Mouse (Mus musculus) midbrain, embryonic 15.5 days (tissue): ENCODE results near the gene Adcy2. TPM values are rescaled to one million over a fixed set of nuclear protein-coding genes. Genes with fewer than 3 reads are reported as not detected.

ENCODE experiments used
- ATAC-seq: fragments of 200-750 bp; cut with Nextera tagmentation; replicated peaks from 2 replicates; pipeline ENCODE4 v1.8.0; 2017; ENCODE audit warnings: moderate TSS enrichment
- H3K27ac ChIP-seq: fragments of 300-500 bp; sonication (generic); 2 replicates; pipeline ENCODE4 v1.5.1; 2015; ENCODE audit warnings: mild to moderate bottlenecking, inconsistent platforms
- H3K27me3 ChIP-seq: fragments of 300-500 bp; sonication (generic); replicated peaks from 2 replicates; pipeline ENCODE4 v1.6.1; 2015; ENCODE audit warnings: inconsistent platforms
- H3K36me3 ChIP-seq: fragments of 300-500 bp; sonication (generic); replicated peaks from 2 replicates; pipeline ENCODE4 v1.6.1; 2015; ENCODE audit warnings: inconsistent platforms
- H3K4me1 ChIP-seq: fragments of 300-500 bp; sonication (generic); 2 replicates; pipeline ENCODE4 v1.6.1; 2015; ENCODE audit warnings: inconsistent platforms
- H3K4me2 ChIP-seq: fragments of 300-500 bp; sonication (generic); 2 replicates; pipeline ENCODE4 v1.6.1; 2015; ENCODE audit warnings: inconsistent platforms, mild to moderate bottlenecking, moderate library complexity
- H3K4me3 ChIP-seq: fragments of 300-500 bp; sonication (generic); 2 replicates; pipeline ENCODE4 v1.5.1; 2015; ENCODE audit warnings: mild to moderate bottlenecking, inconsistent platforms
- H3K9ac ChIP-seq: fragments of 300-500 bp; sonication (generic); 2 replicates; pipeline ENCODE4 v1.6.1; 2015; ENCODE audit warnings: mild to moderate bottlenecking, inconsistent platforms
- H3K9me3 ChIP-seq: fragments of 300-500 bp; sonication (generic); 2 replicates; pipeline ENCODE4 v1.6.1; 2016; ENCODE audit warnings: inconsistent platforms
- WGBS: fragments of 180-500 bp; shearing (Covaris S2); methylation state at CpG from one replicate; pipeline ENCODE4 v1.1.7; 2015; ENCODE audit warnings: mixed read lengths; 5-methylcytosine and 5-hydroxymethylcytosine counted together
- polyA plus RNA-seq: library from polyadenylated mRNA; unstranded; fragments of >200 nt; fragmentation: Nextera tagmentation; extraction: Ambion mirVana; gene quantifications from 2 replicates; pipeline ENCODE4 v1.2.1, GENCODE M21; 2015

Gene Adcy2
- polyA plus RNA-seq, 1 experiment from 2014 or later = 9.0 TPM

GRCm38 (mm10) chr13:68793286-68793685 is 206.1 kb downstream of the Adcy2 start:
- Histone ChIP-seq H3K4me3 (no peak overlapping the region), H3K9ac (no peak overlapping the region), H3K36me3 (no peaks in the 10 kb centered on the region), H3K9me3 (no peaks in the 10 kb centered on the region), H3K4me1 (no peaks in the 10 kb centered on the region), H3K27me3 (no peaks in the 10 kb centered on the region), H3K27ac (no peak overlapping the region), H3K4me2 (no peak overlapping the region)
- no peak for ATAC-seq

DNA sequence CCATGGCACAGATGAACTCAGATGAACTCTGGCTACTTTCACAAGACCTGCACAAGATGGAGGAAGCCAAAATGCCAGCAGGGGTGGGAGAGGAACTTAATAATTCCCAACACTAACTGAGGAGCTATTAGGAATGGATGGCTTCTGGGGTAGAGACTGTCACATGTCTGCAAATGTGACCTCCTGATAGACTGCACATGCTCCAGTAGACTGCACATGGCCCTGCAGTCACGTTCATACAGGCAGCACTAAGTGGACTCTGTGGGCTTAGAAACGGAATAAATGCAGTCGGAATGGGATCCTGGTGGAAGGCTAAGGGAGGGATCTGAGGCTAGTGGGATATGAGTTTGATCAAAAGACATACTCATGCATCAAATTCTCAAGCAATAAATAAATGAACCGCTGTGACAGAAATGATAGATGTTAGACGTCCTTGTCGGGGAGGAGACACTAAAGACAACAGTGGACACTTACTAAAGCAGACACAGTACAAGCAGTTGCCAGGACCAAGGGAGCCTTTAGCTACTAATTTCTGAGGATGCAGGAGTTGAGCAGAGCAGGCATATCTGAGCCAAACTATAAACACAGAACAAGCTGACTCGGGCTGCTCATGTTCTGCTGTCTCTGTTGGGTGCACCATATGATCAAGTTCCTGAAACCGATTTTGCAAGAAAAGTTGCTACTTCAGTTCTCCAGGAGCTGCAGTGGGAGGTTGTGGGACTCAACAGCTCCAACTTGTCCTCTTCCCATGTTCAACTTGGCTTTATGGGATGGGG is 211.9 kb downstream of the Adcy2 start:
- Histone ChIP-seq H3K9me3 (no peaks in the 10 kb centered on the region), H3K27ac (no peak overlapping the region), H3K9ac (no peak overlapping the region), H3K4me3 (no peak overlapping the region), H3K27me3 (no peaks in the 10 kb centered on the region), H3K4me1 (no peaks in the 10 kb centered on the region), H3K4me2 (no peak overlapping the region), H3K36me3 (no peaks in the 10 kb centered on the region)
- ATAC-seq = no peak
- 90% methylated on average over 8 of the region's 8 CpGs for WGBS

DNA sequence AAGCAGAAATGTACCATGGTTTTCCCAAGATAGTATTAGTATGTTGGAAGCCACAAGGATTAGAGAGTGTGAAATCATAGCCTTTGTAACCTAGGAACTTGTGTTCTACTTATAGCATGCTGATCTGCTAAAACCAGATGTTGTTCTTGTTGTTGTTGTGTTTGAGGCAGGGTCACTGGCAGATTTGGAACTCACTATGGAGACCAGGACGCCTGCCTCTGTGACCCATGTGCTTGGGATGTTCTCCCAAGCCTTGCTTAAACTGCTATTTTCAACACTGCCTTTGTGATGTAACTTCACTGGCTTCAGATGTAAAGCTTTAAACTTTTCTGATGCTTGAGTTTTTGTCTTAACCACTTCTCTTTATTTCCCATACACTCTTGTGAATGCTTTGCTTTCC is 216.2 kb downstream of the Adcy2 start:
- no peaks in the 10 kb centered on the region for H3K4me1 ChIP-seq
- H3K36me3 ChIP-seq = no peaks in the 10 kb centered on the region
- 48% methylated on average over 1 of the region's 1 CpGs for WGBS
- H3K4me3 ChIP-seq = no peak overlapping the region
- H3K27me3 ChIP-seq = no peaks in the 10 kb centered on the region
- H3K27ac ChIP-seq = no peak overlapping the region
- H3K9me3 ChIP-seq = no peaks in the 10 kb centered on the region
- H3K9ac ChIP-seq = no peak overlapping the region
- H3K4me2 ChIP-seq = no peak overlapping the region
- ATAC-seq = no peak

- Histone ChIP-seq H3K27ac (no peak overlapping the region), H3K9ac (no peak overlapping the region), H3K27me3 (no peaks in the 10 kb centered on the region), H3K36me3 (no peaks in the 10 kb centered on the region), H3K4me1 (no peaks in the 10 kb centered on the region), H3K4me3 (no peak overlapping the region), H3K4me2 (no peak overlapping the region), H3K9me3 (no peaks in the 10 kb centered on the region)
- WGBS = 81% methylated on average over 6 of the region's 6 CpGs
- ATAC-seq = no peak
These were observed 221.2 kb downstream of the Adcy2 start for GRCm38 (mm10) chr13:68778011-68778672.

GRCm38 (mm10) chr13:68773599-68774211 is 225.6 kb downstream of the Adcy2 start:
- Histone ChIP-seq H3K9me3 (no peaks in the 10 kb centered on the region), H3K27ac (no peak overlapping the region)

DNA sequence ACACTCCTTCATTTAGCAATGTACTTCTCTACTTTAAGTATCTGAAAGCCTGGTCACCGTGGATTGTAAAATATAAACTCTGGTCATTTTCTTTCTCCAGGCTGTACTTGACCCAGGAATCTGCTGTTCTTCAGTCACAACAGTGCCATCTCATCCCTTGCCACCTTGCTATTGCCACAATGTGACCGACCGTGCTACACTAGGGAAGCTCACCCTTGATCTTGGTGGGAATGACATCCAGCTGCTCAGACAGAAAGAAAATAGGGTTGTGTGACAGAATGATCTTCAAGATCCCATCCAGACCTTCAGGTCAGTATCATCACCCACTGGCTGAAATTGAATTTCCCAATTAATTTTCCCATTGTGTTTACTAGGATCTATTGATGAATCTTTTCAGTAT is 230.8 kb downstream of the Adcy2 start:
- 93% methylated on average over 3 of the region's 3 CpGs for WGBS
- no peak for ATAC-seq
- Histone ChIP-seq H3K36me3 (no peaks in the 10 kb centered on the region), H3K27ac (no peak overlapping the region), H3K4me2 (no peak overlapping the region), H3K27me3 (no peaks in the 10 kb centered on the region), H3K9ac (no peak overlapping the region), H3K9me3 (no peaks in the 10 kb centered on the region), H3K4me3 (no peak overlapping the region), H3K4me1 (no peaks in the 10 kb centered on the region)

More at GRCm38 (mm10) chr13:68773599-68774211, 225.6 kb downstream of the Adcy2 start:
- Histone ChIP-seq H3K9ac (no peak overlapping the region), H3K36me3 (no peaks in the 10 kb centered on the region), H3K27me3 (no peaks in the 10 kb centered on the region), H3K4me1 (no peaks in the 10 kb centered on the region), H3K4me2 (no peak overlapping the region), H3K4me3 (no peak overlapping the region)
- WGBS = 68% methylated on average over 2 of the region's 2 CpGs
- no peak for ATAC-seq

GRCm38 (mm10) chr13:68765896-68766578 is 233.3 kb downstream of the Adcy2 start:
- WGBS = 83% methylated on average over 8 of the region's 8 CpGs

DNA sequence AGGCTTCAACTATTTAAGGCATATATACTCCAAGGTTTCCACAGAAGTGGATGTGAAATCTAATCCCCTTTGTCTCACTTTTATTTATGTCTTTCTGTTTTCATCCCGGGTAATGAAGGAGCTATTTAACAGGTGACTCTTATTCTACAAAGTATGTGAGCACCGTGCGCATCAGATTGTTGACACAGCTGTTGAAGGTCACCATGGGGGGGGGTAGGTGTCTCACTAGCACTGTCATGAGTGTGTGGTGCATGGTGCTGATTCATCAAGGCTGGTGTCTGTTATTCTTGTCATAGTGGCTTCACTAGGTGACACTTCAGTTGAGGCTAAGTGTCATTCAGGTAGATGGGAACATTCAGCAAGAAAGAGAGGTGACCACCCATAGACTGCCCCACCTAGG is 234.7 kb downstream of the Adcy2 start:
- no peaks in the 10 kb centered on the region for H3K36me3 ChIP-seq
- WGBS = 81% methylated on average over 3 of the region's 3 CpGs
- no peak for ATAC-seq

More at GRCm38 (mm10) chr13:68765896-68766578, 233.3 kb downstream of the Adcy2 start:
- Histone ChIP-seq H3K27ac (no peak overlapping the region), H3K27me3 (no peaks in the 10 kb centered on the region), H3K36me3 (no peaks in the 10 kb centered on the region), H3K4me3 (no peak overlapping the region), H3K4me1 (no peaks in the 10 kb centered on the region), H3K9me3 (no peaks in the 10 kb centered on the region), H3K4me2 (no peak overlapping the region), H3K9ac (no peak overlapping the region)
- no peak for ATAC-seq

DNA sequence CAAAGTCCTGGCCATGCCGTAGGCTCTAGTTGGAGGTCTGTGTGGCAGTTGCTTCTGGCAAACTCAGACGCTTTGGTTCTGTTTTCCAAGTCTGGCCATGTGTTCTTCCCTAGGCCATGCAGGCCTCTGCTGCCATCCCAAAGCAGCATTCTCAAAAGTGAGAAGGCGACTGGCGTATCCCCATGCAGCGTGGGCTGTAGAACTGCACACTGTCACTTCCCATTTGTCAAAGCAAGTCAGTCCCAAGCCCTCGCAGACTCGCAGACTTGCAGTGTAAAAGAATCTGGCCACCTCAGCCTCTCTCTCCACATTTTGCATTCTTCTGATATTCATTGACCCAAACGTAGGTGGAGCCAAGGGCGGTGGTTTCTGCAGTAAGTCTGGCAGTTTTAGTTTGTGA is 249.5 kb downstream of the Adcy2 start:
- H3K4me3 ChIP-seq = no peak overlapping the region
- no peaks in the 10 kb centered on the region for H3K4me1 ChIP-seq
- H3K9me3 ChIP-seq = no peaks in the 10 kb centered on the region
- no peak overlapping the region for H3K4me2 ChIP-seq
- no peak for ATAC-seq
- no peaks in the 10 kb centered on the region for H3K27me3 ChIP-seq
- H3K27ac ChIP-seq = no peak overlapping the region
- H3K9ac ChIP-seq = no peak overlapping the region
- 75% methylated on average over 9 of the region's 9 CpGs for WGBS
- no peaks in the 10 kb centered on the region for H3K36me3 ChIP-seq

More for the DNA sequence above, 234.7 kb downstream of the Adcy2 start:
- Histone ChIP-seq H3K27me3 (no peaks in the 10 kb centered on the region), H3K4me1 (no peaks in the 10 kb centered on the region), H3K27ac (no peak overlapping the region), H3K9me3 (no peaks in the 10 kb centered on the region), H3K4me2 (no peak overlapping the region), H3K4me3 (no peak overlapping the region), H3K9ac (no peak overlapping the region)

DNA sequence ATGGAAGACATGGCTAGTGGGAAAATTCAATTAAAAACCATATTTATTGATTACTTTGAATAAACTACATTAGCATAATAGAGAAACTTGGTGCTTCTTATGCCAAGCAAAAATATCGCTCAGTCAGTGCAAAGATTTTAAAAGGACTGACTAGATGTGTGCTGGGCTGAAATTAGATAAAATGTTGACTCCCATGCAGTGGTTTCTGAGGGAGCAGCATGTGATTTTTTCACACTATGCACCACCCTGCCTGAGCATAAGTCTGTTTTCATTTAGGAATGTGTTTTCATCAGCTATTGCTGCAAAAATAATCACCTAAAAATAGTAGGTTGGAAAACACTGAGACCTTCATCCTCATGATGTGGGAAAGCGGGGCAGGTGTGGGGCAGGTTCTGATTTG is 250.0 kb downstream of the Adcy2 start:
- no peak for ATAC-seq
- no peak overlapping the region for H3K27ac ChIP-seq
- WGBS = 88% methylated on average over 2 of the region's 2 CpGs

GRCm38 (mm10) chr13:68745426-68745825 is 253.9 kb downstream of the Adcy2 start:
- no peak overlapping the region for H3K9ac ChIP-seq
- H3K27ac ChIP-seq = no peak overlapping the region
- WGBS = 89% methylated on average over 5 of the region's 5 CpGs

More for the DNA sequence above, 250.0 kb downstream of the Adcy2 start:
- no peaks in the 10 kb centered on the region for H3K9me3 ChIP-seq
- no peaks in the 10 kb centered on the region for H3K36me3 ChIP-seq
- no peak overlapping the region for H3K9ac ChIP-seq
- no peaks in the 10 kb centered on the region for H3K27me3 ChIP-seq
- H3K4me1 ChIP-seq = no peaks in the 10 kb centered on the region
- H3K4me3 ChIP-seq = no peak overlapping the region
- no peak overlapping the region for H3K4me2 ChIP-seq

DNA sequence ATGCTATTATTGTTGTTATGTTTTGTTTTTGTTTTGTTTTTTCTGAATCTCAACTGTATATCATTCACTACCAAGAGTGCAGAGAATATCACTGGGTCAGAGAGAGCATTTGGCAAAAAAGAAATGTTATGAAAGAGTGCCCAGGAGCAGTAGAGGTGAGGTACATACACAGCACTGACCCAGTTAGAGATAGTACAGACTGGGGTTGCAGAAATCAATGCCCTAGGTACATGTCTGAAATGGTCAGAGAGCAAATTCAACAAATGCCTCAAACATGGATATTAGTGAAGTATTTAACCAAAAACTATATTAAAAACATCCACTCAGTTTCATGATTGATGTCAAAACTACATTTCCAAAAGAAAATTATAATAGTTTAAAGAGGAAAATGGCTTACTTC is 286.7 kb downstream of the Adcy2 start:
- Histone ChIP-seq H3K4me1 (0 out of 2 replicates have a peak, but pooled peaks cover 4% of the 10 kb centered on the region), H3K9me3 (no peaks in the 10 kb centered on the region), H3K4me3 (no peak overlapping the region), H3K36me3 (no peaks in the 10 kb centered on the region), H3K27ac (no peak overlapping the region), H3K4me2 (no peak overlapping the region), H3K27me3 (no peaks in the 10 kb centered on the region), H3K9ac (no peak overlapping the region)
- ATAC-seq = no peak

More at GRCm38 (mm10) chr13:68745426-68745825, 253.9 kb downstream of the Adcy2 start:
- H3K4me1 ChIP-seq = no peaks in the 10 kb centered on the region
- H3K36me3 ChIP-seq = no peaks in the 10 kb centered on the region
- H3K4me2 ChIP-seq = no peak overlapping the region
- H3K9me3 ChIP-seq = no peaks in the 10 kb centered on the region
- ATAC-seq = no peak
- no peaks in the 10 kb centered on the region for H3K27me3 ChIP-seq
- H3K4me3 ChIP-seq = no peak overlapping the region
